Mouse (Mus musculus): ENCODE measurements around the gene Coq7.

Coq7 gene

DNA sequence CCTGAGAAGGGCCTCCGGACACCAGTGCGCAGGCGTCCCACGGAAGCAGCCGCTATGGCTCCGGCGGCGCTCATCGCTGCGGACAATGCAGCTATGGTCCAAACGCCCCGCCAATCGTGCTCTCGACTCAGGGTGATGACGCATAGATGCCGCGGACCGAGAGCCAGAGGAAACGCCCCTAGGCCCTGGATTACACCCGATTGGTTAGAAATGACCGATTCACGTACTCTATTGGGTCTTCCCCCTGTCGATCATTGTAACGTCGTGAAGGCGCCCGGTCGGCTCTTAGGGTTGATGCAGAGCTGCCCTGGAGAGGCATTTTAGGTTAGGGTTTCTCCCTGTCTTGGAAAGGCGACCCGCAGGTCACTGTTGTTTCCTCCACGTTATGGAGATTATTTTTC, at the start of gene Coq7:
TSS of gene Coq7 (minus strand) at position 179 of the 401 bp plus-strand sequence.
- peak; percentile 96 to 97 for DNase-seq (ENCODE audit: low spot score in 2 of 2)

DNA sequence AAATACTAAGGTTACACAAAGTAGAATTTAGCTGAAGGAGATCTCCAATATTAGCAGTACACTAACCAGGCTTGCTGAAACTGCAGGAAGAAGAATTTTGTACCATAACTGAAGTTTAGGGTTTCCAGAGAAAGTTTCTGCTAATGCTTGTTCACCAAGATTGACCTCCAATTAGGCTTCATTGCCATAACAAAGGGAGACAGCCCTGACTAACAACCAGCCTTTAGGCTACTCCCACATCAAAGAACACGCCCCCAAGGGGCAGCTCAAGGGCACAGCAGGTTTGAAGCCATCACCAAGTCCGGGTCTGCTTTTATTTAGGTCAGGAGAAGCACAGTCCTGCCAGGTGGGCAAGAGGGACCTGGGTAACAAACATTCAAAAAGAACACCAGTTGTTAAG, 46.8 kb upstream of the Coq7 start:
- no peak for DNase-seq (ENCODE audit: low spot score in 2 of 2)

DNA sequence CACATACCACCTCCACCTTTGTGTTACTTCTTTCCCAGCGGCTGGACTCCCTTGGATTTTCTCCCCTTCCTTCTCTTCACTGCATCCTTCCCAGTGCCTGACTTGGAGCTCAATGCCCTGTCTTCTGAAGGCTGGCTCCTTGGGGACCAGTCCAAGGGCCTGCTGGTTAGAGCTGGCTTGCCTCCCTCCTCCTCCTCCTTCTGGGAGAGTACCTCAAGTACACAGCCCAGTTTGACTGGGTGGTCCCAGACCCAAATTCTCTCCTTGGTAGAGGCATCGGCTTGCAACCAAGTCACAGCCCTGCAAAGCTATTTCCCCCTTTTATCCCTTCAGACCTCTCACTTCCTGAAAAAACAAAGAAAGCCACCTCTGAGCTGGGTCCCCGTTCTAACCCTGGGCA, 45.1 kb upstream of the Coq7 start:
- no peak for DNase-seq (ENCODE audit: low spot score in 2 of 2)

- DNase-seq (ENCODE audit: low spot score in 2 of 2) = no peak
Observed at GRCm38 (mm10) chr7:118572039-118572438, 38.9 kb upstream of the Coq7 start.

DNA sequence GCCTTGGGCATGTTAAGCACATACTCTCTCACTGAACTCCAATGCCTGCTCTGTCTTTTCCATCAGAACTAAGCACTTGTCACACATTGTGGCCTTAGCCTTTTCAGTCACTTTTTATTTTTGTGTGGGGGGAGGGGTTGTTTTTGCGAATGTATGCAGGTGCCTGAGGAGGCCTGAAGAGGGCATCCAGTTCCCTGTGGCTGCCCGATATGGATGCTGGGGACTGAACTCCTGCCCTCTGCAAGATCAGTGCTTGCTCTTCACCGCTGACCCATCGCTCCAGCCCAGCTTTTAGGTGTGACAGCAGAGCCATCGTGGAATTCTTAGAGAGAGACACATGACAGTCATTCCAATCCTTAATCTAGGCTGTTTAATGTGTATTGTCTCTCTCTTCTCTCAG, 38.2 kb upstream of the Coq7 start:
- no peak for DNase-seq (ENCODE audit: low spot score in 2 of 2)

DNA sequence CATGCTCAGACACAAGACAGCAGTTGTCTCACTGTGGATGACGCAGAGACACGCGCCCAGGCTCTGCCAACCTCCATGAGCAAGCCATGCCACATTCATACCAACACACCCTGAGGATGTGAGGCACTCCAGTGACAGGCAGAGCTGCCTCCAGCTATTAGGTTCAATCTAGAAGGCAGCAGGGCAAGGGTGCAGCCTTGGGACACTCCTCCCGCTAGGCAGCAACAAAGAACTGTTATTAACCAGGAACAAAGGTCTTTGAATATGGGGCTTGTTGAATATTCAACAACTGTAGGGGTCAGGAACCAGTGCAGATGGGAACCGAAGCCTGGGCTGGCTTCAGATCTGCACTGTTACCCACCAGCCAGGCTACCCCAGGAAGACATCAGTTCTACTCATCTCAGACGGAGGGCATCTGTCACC, 36.0 kb upstream of the Coq7 start:
- peak in 1 of 2 experiments; percentile 20 for DNase-seq (ENCODE audit: low spot score in 2 of 2)

- DNase-seq (ENCODE audit: low spot score in 2 of 2) = no peak
Observed at GRCm38 (mm10) chr7:118554290-118554689, 21.1 kb upstream of the Coq7 start.

GRCm38 (mm10) chr7:118553881-118554280, 20.7 kb upstream of the Coq7 start:
- DNase-seq (ENCODE audit: low spot score in 2 of 2) = no peak

GRCm38 (mm10) chr7:118547451-118547850, 14.3 kb upstream of the Coq7 start:
- DNase-seq (ENCODE audit: low spot score in 2 of 2) = no peak

GRCm38 (mm10) chr7:118544128-118544527, 11.0 kb upstream of the Coq7 start:
- DNase-seq (ENCODE audit: low spot score in 2 of 2) = no peak

- no peak for DNase-seq (ENCODE audit: low spot score in 2 of 2)
Observed at GRCm38 (mm10) chr7:118535076-118535475, 1.9 kb upstream of the Coq7 start.

DNA sequence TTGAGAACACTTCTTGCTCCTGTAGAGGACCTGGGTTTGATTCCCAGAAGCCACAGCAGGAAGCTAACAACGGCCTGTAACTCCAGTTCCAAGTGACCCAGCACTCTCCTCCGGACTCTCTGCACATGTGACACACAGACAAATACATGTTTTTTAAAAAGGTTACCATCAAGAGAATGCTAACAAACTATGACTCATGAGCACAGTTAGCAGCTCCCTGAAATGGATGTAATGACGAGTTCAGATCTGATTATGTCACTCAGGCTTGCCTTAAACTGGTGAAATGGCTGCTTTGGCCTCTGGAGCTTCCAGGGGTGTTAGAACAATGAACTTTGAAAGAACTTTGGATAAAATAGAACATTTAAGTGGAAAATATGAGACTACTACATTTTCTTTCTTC, 1.2 kb upstream of the Coq7 start:
- no peak for DNase-seq (ENCODE audit: low spot score in 2 of 2)

- peak; percentile 98 to 99 for DNase-seq (ENCODE audit: low spot score in 2 of 2)
Observed at GRCm38 (mm10) chr7:118532519-118533177, 508 bp downstream of the Coq7 start.

GRCm38 (mm10) chr7:118526967-118527366, 6.2 kb downstream of the Coq7 start:
- DNase-seq (ENCODE audit: low spot score in 2 of 2) = no peak

- DNase-seq (ENCODE audit: low spot score in 2 of 2) = no peak
Observed at GRCm38 (mm10) chr7:118522077-118522476, 11.1 kb downstream of the Coq7 start.

DNA sequence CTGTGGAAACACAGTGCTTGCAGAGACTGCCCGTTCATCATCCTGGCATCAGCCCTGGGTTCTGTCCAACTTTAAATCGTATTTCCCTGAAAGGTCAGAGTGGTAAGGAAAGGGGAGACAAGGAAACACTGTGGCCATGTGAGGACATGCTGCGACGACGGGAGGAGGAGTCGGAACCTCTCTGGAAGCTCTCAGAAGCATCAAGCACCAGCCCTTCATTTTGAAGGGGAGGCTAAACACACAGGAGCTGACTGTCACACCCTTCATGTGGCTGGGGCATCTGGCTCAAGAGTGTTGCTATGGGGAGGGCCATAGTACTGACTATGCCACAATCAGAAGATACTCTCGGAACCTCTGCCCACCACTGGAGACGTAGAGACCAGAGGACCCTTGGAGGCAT, 13.5 kb downstream of the Coq7 start:
- no peak for DNase-seq (ENCODE audit: low spot score in 2 of 2)

DNA sequence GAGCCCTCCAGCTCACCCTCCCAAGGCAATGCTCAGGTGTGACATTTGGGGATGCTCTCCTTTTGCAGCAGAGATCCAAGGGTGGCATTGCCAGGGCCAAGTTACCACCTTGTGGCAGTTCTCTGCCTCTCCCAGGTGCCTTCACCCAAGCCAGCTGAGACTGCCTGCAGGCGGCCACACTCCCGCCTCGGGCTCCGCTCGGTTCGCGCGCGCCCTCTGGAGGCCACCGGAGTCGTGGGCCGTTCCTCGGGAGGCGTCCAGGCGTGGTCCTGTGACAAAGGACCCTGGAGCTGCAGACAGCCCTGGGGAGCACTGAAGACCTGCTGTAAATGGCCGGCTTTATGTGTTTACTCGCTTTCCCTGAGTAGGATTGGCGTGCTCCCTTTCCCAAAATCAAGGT, 14.5 kb downstream of the Coq7 start:
- peak; percentile 73 to 76 for DNase-seq (ENCODE audit: low spot score in 2 of 2)

DNA sequence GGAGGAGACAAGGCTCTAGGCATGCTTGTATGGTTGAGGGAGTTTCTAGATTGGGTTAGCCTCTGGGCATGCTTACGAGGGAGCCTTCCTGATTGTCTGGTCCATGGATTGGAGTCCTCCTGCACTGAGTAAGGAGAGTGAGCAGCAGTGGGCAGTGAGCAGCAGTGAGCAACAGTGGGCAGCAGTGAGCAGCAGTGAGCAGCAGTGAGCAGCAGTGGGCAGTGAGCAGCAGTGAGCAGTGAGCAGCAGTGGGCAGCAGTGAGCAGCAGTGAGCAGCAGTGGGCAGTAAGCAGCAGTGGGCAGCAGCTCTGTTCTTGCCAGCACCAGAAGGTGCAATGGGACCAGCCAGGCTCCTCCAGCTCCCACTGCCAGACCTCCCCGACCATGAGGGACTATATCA, 15.3 kb downstream of the Coq7 start:
- no peak for DNase-seq (ENCODE audit: low spot score in 2 of 2)

DNA sequence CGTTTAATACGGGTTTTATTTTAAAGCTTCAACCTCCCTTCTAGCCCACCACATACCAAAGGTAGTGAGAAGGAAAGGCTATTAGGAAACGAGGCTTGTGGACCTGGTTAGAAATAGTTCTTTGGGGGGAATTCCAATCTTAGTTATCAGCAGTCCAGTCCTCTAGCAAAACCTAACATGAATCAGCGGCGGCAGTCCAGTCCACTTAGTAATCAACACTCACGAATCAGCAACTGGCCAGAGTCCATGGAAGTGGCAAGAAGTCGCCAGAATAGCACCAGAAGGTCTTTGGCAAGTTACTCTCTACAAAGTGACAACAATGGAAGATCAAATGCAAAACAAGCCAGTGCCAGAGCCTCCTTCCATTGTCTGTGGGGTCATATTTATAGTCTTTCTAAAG, 24.6 kb downstream of the Coq7 start:
- DNase-seq (ENCODE audit: low spot score in 2 of 2) = no peak

GRCm38 (mm10) chr7:118503844-118504243, 29.3 kb downstream of the Coq7 start:
- DNase-seq (ENCODE audit: low spot score in 2 of 2) = no peak

- DNase-seq (ENCODE audit: low spot score in 2 of 2) = no peak
Observed at GRCm38 (mm10) chr7:118502333-118502732, 30.8 kb downstream of the Coq7 start.

- DNase-seq (ENCODE audit: low spot score in 2 of 2) = no peak
Observed at GRCm38 (mm10) chr7:118499784-118500435, 33.2 kb downstream of the Coq7 start.

GRCm38 (mm10) chr7:118498984-118499783, 34.0 kb downstream of the Coq7 start:
- no peak for DNase-seq (ENCODE audit: low spot score in 2 of 2)

Data from right cerebral cortex, adult 2 months (tissue).